ENCODE assay signal across 13 mouse cellular contexts in genomic region chr4:130549189-130549588, GRCm38 (mm10). TPM values are rescaled to one million over a fixed set of nuclear protein-coding genes. Genes with fewer than 3 reads are reported as not detected.
A peak's percentile ranks its signal among the peaks of the same experiment; 100 is the strongest.
DNase-seq lines count a peak whose midpoint lies in the region; ATAC-seq and TF ChIP-seq lines count a peak whose summit lies in the region.
"Had no signal": no experiment of that assay in that cellular context is flagged by ENCODE, and none has a peak within 500 bp of the region (broad histone marks: within the 10 kb centered on the region; RNA-seq: fewer than 3 reads in every experiment).

No protein-coding gene starts in this region.

- TF ChIP-seq CTCF in lung, postnatal 0 days (IDR thresholded peaks at IDR 0.05), result peak; percentile 37; the same call in 1 of the 2 replicates
- peak; percentile 73 for TF ChIP-seq CTCF in midbrain, postnatal 0 days (IDR thresholded peaks at IDR 0.05)

- no peak overlapping the region for H3K4me3 ChIP-seq in forebrain, embryonic 10.5 days
- H3K4me3 ChIP-seq in forebrain, embryonic 11.5 days (ENCODE audit: low read depth, low read length), result no peak overlapping the region
- H3K4me3 ChIP-seq in lung, postnatal 0 days (ENCODE audit: low read depth, low read length), result no peak overlapping the region
- no peak overlapping the region for H3K4me3 ChIP-seq in forebrain, embryonic 14.5 days (ENCODE audit: low read depth, low read length)
- no peak overlapping the region for H3K4me3 ChIP-seq in midbrain, postnatal 0 days (ENCODE audit: low read depth, low read length)
- H3K4me3 ChIP-seq: heart, embryonic 12.5 days; limb, embryonic 12.5 days had no signal

- no peak overlapping the region for H3K4me2 ChIP-seq in forebrain, embryonic 11.5 days (ENCODE audit: low read depth, low read length, severe bottlenecking)
- H3K4me2 ChIP-seq in lung, postnatal 0 days (replicated peaks; ENCODE audit: low read depth, low read length), result no peak overlapping the region
- no peak overlapping the region for H3K4me2 ChIP-seq in forebrain, embryonic 14.5 days (ENCODE audit: low read length)
- H3K4me2 ChIP-seq in midbrain, postnatal 0 days (ENCODE audit: low read depth, low read length, poor library complexity, severe bottlenecking), result no peak overlapping the region
- H3K4me2 ChIP-seq: heart, embryonic 12.5 days; limb, embryonic 12.5 days had no signal

- peaks cover 4% of the 10 kb centered on the region; the same call in 1 of the 2 replicates for H3K9me3 ChIP-seq in forebrain, embryonic 10.5 days
- H3K9me3 ChIP-seq in forebrain, embryonic 11.5 days (ENCODE audit: control insufficient read depth, low read length), result no peaks in the 10 kb centered on the region; the same call in 1 of the 2 replicates
- no peaks in the 10 kb centered on the region for H3K9me3 ChIP-seq in lung, postnatal 0 days (ENCODE audit: low read length)
- no peaks in the 10 kb centered on the region for H3K9me3 ChIP-seq in forebrain, embryonic 14.5 days (replicated peaks; ENCODE audit: control insufficient read depth, low read length)
- H3K9me3 ChIP-seq in midbrain, postnatal 0 days (ENCODE audit: low read length), result no peaks in the 10 kb centered on the region
- H3K9me3 ChIP-seq: limb, embryonic 12.5 days had no signal

- no peaks in the 10 kb centered on the region for H3K27me3 ChIP-seq in forebrain, embryonic 10.5 days (ENCODE audit: poor library complexity, severe bottlenecking)
- no peaks in the 10 kb centered on the region for H3K27me3 ChIP-seq in forebrain, embryonic 11.5 days (ENCODE audit: control insufficient read depth, insufficient read depth, low read length)
- no peaks in the 10 kb centered on the region for H3K27me3 ChIP-seq in lung, postnatal 0 days (replicated peaks; ENCODE audit: insufficient read depth, low read length)
- H3K27me3 ChIP-seq in forebrain, embryonic 14.5 days (replicated peaks; ENCODE audit: control insufficient read depth, insufficient read depth, low read length), result no peaks in the 10 kb centered on the region
- H3K27me3 ChIP-seq in midbrain, postnatal 0 days (ENCODE audit: insufficient read depth, low read length), result no peaks in the 10 kb centered on the region
- H3K27me3 ChIP-seq: heart, embryonic 12.5 days; limb, embryonic 12.5 days had no signal

- H3K36me3 ChIP-seq in forebrain, embryonic 10.5 days (replicated peaks), result peaks cover 10% of the 10 kb centered on the region
- no peaks in the 10 kb centered on the region for H3K36me3 ChIP-seq in forebrain, embryonic 11.5 days (ENCODE audit: control insufficient read depth, insufficient read depth, low read length)
- no peaks in the 10 kb centered on the region for H3K36me3 ChIP-seq in lung, postnatal 0 days (ENCODE audit: insufficient read depth, low read length)
- no peaks in the 10 kb centered on the region for H3K36me3 ChIP-seq in forebrain, embryonic 14.5 days (ENCODE audit: control insufficient read depth, insufficient read depth, low read length)
- H3K36me3 ChIP-seq in midbrain, postnatal 0 days (ENCODE audit: insufficient read depth, low read length), result no peaks in the 10 kb centered on the region; the same call in 1 of the 2 replicates
- H3K36me3 ChIP-seq: heart, embryonic 12.5 days; limb, embryonic 12.5 days had no signal

- TF ChIP-seq EP300 in lung, postnatal 0 days (IDR thresholded peaks at IDR 0.05), result no peak

- peaks cover 87% of the 10 kb centered on the region for H3K4me1 ChIP-seq in forebrain, embryonic 10.5 days
- peaks cover 39% of the 10 kb centered on the region for H3K4me1 ChIP-seq in forebrain, embryonic 11.5 days (replicated peaks; ENCODE audit: control insufficient read depth, insufficient read depth, low read length)
- no peaks in the 10 kb centered on the region for H3K4me1 ChIP-seq in lung, postnatal 0 days (ENCODE audit: insufficient read depth, low read depth, low read length)
- peaks cover 48% of the 10 kb centered on the region for H3K4me1 ChIP-seq in forebrain, embryonic 14.5 days (ENCODE audit: control insufficient read depth, insufficient read depth, low read length)
- H3K4me1 ChIP-seq in midbrain, postnatal 0 days (ENCODE audit: insufficient read depth, low read length), result peaks cover 28% of the 10 kb centered on the region; the same call in 1 of the 2 replicates

- no peak for DNase-seq in forebrain, embryonic 10.5 days (ENCODE audit: extremely low spot score, low spot score)
- DNase-seq in forebrain, embryonic 11.5 days (ENCODE audit: low spot score), result no peak
- no peak for DNase-seq in lung, postnatal 0 days (ENCODE audit: low spot score)
- DNase-seq in lung, postnatal 36 days, result no peak
- no peak for DNase-seq in forebrain, embryonic 14.5 days (ENCODE audit: low spot score)
- no peak for DNase-seq in midbrain, postnatal 0 days (ENCODE audit: low spot score)
- DNase-seq in c-Kit-positive CD71-positive TER-119-positive erythroid progenitor cells, embryonic 14.5 days (ENCODE audit: low spot score), result no peak
- DNase-seq in layer of hippocampus, adult 8-10 months (ENCODE audit: low spot score in 2 of 2), result no peak
- DNase-seq: cerebellum, adult 11 months; kidney, adult 8-10 months; right cerebral cortex, adult 18-20 months had no signal

- WGBS in forebrain, embryonic 10.5 days, result 87% methylated on average over 8 of the region's 8 CpGs
- 85% methylated on average over 8 of the region's 8 CpGs for WGBS in forebrain, embryonic 11.5 days
- WGBS in lung, postnatal 0 days, result 79% methylated on average over 8 of the region's 8 CpGs
- WGBS in forebrain, embryonic 14.5 days, result 83% methylated on average over 8 of the region's 8 CpGs
- WGBS in midbrain, postnatal 0 days, result 83% methylated on average over 8 of the region's 8 CpGs

- peak overlapping the region; percentile 51; the same call in 1 of the 2 replicates for H3K27ac ChIP-seq in forebrain, embryonic 10.5 days
- H3K27ac ChIP-seq in forebrain, embryonic 11.5 days (ENCODE audit: low read depth, low read length), result no peak overlapping the region
- H3K27ac ChIP-seq in lung, postnatal 0 days (ENCODE audit: low read length), result no peak overlapping the region
- H3K27ac ChIP-seq in forebrain, embryonic 14.5 days (ENCODE audit: low read depth, low read length), result peak overlapping the region; percentile 59; the same call in 1 of the 2 replicates
- no peak overlapping the region for H3K27ac ChIP-seq in midbrain, postnatal 0 days (ENCODE audit: low read depth, low read length)
- H3K27ac ChIP-seq: limb, embryonic 12.5 days had no signal

- ATAC-seq in forebrain, embryonic 11.5 days (replicated peaks; ENCODE audit: low FRiP score), result no peak
- ATAC-seq in lung, postnatal 0 days, result no peak
- ATAC-seq in forebrain, embryonic 14.5 days, result no peak
- ATAC-seq in midbrain, postnatal 0 days (ENCODE audit: low FRiP score), result no peak

- H3K9ac ChIP-seq in forebrain, embryonic 11.5 days (ENCODE audit: low read length), result no peak overlapping the region
- H3K9ac ChIP-seq in lung, postnatal 0 days (replicated peaks; ENCODE audit: low read depth), result no peak overlapping the region
- no peak overlapping the region for H3K9ac ChIP-seq in forebrain, embryonic 14.5 days (ENCODE audit: low read length)
- H3K9ac ChIP-seq in midbrain, postnatal 0 days (replicated peaks; ENCODE audit: low read length, poor library complexity, severe bottlenecking), result no peak overlapping the region
- H3K9ac ChIP-seq: heart, embryonic 12.5 days had no signal

RNA-seq across cellular contexts. Expression of gene Nkain1, which starts 24.8 kb away (rescaled TPM):
- 4.1 and 4.5 TPM in 2 replicates for polyA plus RNA-seq in forebrain, embryonic 10.5 days (2016; fragmentation: Nextera tagmentation; extraction: Ambion mirVana)
- polyA plus RNA-seq in forebrain, embryonic 11.5 days (2014; fragmentation: Nextera tagmentation; extraction: Ambion mirVana), result 12.5 and 18.5 TPM in 2 replicates
- 0.13 and 0.33 TPM in 2 replicates for polyA plus RNA-seq in lung, postnatal 0 days (2015; fragmentation: Nextera tagmentation; extraction: Ambion mirVana)
- 12.6 and 15.8 TPM in 2 replicates for polyA plus RNA-seq in forebrain, embryonic 14.5 days (2014; fragmentation: Nextera tagmentation; extraction: Ambion mirVana)
- total RNA-seq in midbrain, postnatal 0 days (2014; rRNA removed), result 245 and 267 TPM in 2 replicates
- 8.2 and 10.2 TPM in 2 replicates for polyA plus RNA-seq in midbrain, postnatal 0 days (2015; fragmentation: Nextera tagmentation; extraction: Ambion mirVana)
- 10 to 100 TPM; 27.0 to 39.6 (median 34.6) TPM for total RNA-seq in layer of hippocampus, adult 8-10 months (2022)

Comparison
In these comparisons a context has a peak if more than half of its experiments do, and no peak if none do; other contexts are left out.
1. H3K27ac ChIP-seq: peak in forebrain, embryonic 10.5 days (single experiment) and forebrain, embryonic 14.5 days (single experiment); none in forebrain, embryonic 11.5 days (single experiment), lung, postnatal 0 days (single experiment) and midbrain, postnatal 0 days (single experiment).